Mouse (Mus musculus): Measurements from ENCODE around the gene Rsg1. TPM values are rescaled to one million over a fixed set of nuclear protein-coding genes. Genes with fewer than 3 reads are reported as not detected.

Gene Rsg1
- polyA plus RNA-seq, 1 experiment from 2014 or later, result 5.1 TPM

GRCm38 (mm10) chr4:141269080-141269479 is 55.3 kb downstream of the Rsg1 start:
- Histone ChIP-seq H3K4me1 (ENCODE audit: control insufficient read depth, insufficient read depth, low read length) (no peaks in the 10 kb centered on the region), H3K9ac (ENCODE audit: low read depth, low read length) (no peak overlapping the region), H3K27me3 (replicated peaks; ENCODE audit: control insufficient read depth, insufficient read depth, low read length) (no peaks in the 10 kb centered on the region), H3K4me2 (ENCODE audit: low read depth, low read length) (no peak overlapping the region), H3K4me3 (ENCODE audit: low read depth, low read length) (no peak overlapping the region), H3K9me3 (ENCODE audit: control insufficient read depth, low read length) (no peaks in the 10 kb centered on the region), H3K36me3 (ENCODE audit: control insufficient read depth, insufficient read depth, low read length) (no peaks in the 10 kb centered on the region), H3K27ac (replicated peaks; ENCODE audit: low read depth, low read length) (no peak overlapping the region)
- 87% methylated on average over 5 of the region's 6 CpGs for WGBS
- DNase-seq (ENCODE audit: low spot score), result no peak
- no peak for ATAC-seq (ENCODE audit: low read depth)

- Histone ChIP-seq H3K4me2 (ENCODE audit: low read depth, low read length) (no peak overlapping the region), H3K9me3 (ENCODE audit: control insufficient read depth, low read length) (no peaks in the 10 kb centered on the region), H3K36me3 (ENCODE audit: control insufficient read depth, insufficient read depth, low read length) (no peaks in the 10 kb centered on the region), H3K27me3 (replicated peaks; ENCODE audit: control insufficient read depth, insufficient read depth, low read length) (no peaks in the 10 kb centered on the region), H3K4me1 (ENCODE audit: control insufficient read depth, insufficient read depth, low read length) (no peaks in the 10 kb centered on the region), H3K4me3 (ENCODE audit: low read depth, low read length) (no peak overlapping the region), H3K27ac (replicated peaks; ENCODE audit: low read depth, low read length) (no peak overlapping the region), H3K9ac (ENCODE audit: low read depth, low read length) (no peak overlapping the region)
- DNase-seq (ENCODE audit: low spot score), result no peak
- no peak for ATAC-seq (ENCODE audit: low read depth)
- 63% methylated on average over 15 of the region's 15 CpGs for WGBS
Measured at GRCm38 (mm10) chr4:141270201-141270940, 56.6 kb downstream of the Rsg1 start.

GRCm38 (mm10) chr4:141271228-141271627 is 57.5 kb downstream of the Rsg1 start:
- H3K36me3 ChIP-seq (ENCODE audit: control insufficient read depth, insufficient read depth, low read length), result no peaks in the 10 kb centered on the region
- H3K9ac ChIP-seq (ENCODE audit: low read depth, low read length), result no peak overlapping the region
- no peaks in the 10 kb centered on the region for H3K9me3 ChIP-seq (ENCODE audit: control insufficient read depth, low read length)
- WGBS, result 79% methylated on average over 5 of the region's 7 CpGs
- H3K27ac ChIP-seq (replicated peaks; ENCODE audit: low read depth, low read length), result no peak overlapping the region
- H3K4me2 ChIP-seq (ENCODE audit: low read depth, low read length), result no peak overlapping the region
- no peak overlapping the region for H3K4me3 ChIP-seq (ENCODE audit: low read depth, low read length)
- ATAC-seq (ENCODE audit: low read depth), result no peak
- no peaks in the 10 kb centered on the region for H3K4me1 ChIP-seq (ENCODE audit: control insufficient read depth, insufficient read depth, low read length)
- H3K27me3 ChIP-seq (replicated peaks; ENCODE audit: control insufficient read depth, insufficient read depth, low read length), result no peaks in the 10 kb centered on the region
- no peak for DNase-seq (ENCODE audit: low spot score)

DNA sequence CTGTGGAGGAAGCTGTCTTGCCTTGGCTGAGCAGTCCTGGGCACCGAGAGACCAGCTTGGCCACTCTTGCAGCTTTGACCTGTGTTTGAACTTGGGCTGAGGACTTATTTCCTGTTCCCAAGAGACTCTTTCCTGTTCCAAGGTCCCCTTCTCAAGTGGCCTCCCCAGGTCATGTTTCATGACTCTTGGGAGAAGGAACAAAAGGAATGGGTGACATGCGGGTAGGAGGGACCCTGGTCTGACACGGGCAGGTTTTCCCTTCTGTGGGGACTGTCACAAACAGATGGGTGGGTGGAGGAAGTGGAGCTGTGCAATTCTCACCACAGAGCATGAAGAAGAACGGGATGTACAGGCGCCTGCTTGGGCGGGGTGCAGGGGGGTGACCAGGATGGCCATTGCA is 58.0 kb downstream of the Rsg1 start:
- Histone ChIP-seq H3K4me2 (ENCODE audit: low read depth, low read length) (no peak overlapping the region), H3K27me3 (replicated peaks; ENCODE audit: control insufficient read depth, insufficient read depth, low read length) (no peaks in the 10 kb centered on the region), H3K27ac (replicated peaks; ENCODE audit: low read depth, low read length) (no peak overlapping the region), H3K9ac (ENCODE audit: low read depth, low read length) (no peak overlapping the region), H3K4me1 (ENCODE audit: control insufficient read depth, insufficient read depth, low read length) (no peaks in the 10 kb centered on the region), H3K9me3 (ENCODE audit: control insufficient read depth, low read length) (no peaks in the 10 kb centered on the region), H3K4me3 (ENCODE audit: low read depth, low read length) (no peak overlapping the region), H3K36me3 (ENCODE audit: control insufficient read depth, insufficient read depth, low read length) (no peaks in the 10 kb centered on the region)
- ATAC-seq (ENCODE audit: low read depth) (no peak), DNase-seq (ENCODE audit: low spot score) (no peak)
- 73% methylated on average over 6 of the region's 6 CpGs for WGBS

DNA sequence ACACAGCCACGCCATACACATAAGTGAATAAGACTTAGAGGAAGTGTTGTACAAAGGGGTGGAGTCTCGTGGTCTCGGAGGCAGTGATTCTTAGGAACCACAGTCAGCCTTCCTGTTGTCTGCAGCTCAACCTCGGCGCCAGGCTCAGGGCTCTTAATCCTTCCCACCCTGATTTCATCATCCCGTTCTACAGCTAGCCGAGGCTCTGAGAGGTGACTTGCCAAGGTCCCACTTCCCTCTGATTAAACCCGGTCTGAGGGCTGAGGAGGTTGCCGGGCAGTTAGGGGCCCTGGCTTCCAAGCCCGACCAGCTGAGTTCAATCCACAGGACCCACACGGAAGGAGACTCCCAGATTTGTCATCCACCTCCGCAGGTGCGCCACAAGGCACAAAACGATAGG is 59.1 kb downstream of the Rsg1 start:
- no peaks in the 10 kb centered on the region for H3K36me3 ChIP-seq (ENCODE audit: control insufficient read depth, insufficient read depth, low read length)
- H3K4me2 ChIP-seq (ENCODE audit: low read depth, low read length), result peak overlapping the region; percentile 46
- ATAC-seq (ENCODE audit: low read depth), result no peak; the same call in 1 of the 2 replicates
- peak overlapping the region; percentile 57 for H3K9ac ChIP-seq (ENCODE audit: low read depth, low read length)
- 14% methylated on average over 14 of the region's 14 CpGs for WGBS
- DNase-seq (ENCODE audit: low spot score), result peak; percentile 59
- H3K4me1 ChIP-seq (ENCODE audit: control insufficient read depth, insufficient read depth, low read length), result no peaks in the 10 kb centered on the region
- no peaks in the 10 kb centered on the region for H3K9me3 ChIP-seq (ENCODE audit: control insufficient read depth, low read length)
- no peak overlapping the region for H3K27ac ChIP-seq (replicated peaks; ENCODE audit: low read depth, low read length)
- peak overlapping the region; percentile 9; the same call in 1 of the 2 replicates for H3K4me3 ChIP-seq (ENCODE audit: low read depth, low read length)
- H3K27me3 ChIP-seq (replicated peaks; ENCODE audit: control insufficient read depth, insufficient read depth, low read length), result no peaks in the 10 kb centered on the region

DNA sequence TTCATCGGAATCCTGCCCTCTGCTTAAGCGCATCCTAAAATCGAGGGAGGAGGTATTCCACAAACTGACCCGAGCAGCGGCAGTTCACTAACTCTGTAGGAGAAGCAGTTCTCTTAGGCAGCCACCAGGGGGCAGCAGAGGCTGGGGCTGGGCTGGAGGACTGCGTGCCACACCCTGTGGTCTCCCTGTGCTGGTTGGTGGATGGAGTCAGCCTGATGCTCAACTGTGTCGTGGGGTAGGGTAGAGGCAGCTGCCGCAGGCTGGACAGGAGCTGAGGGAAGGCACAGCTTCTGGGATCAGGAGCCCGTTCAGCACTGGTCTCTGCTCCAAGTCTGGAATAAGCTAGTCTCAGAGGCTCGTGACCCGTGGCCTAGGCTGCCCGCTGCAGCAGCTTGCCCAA is 59.5 kb downstream of the Rsg1 start:
- ATAC-seq (ENCODE audit: low read depth), result peak; percentile 91

DNA sequence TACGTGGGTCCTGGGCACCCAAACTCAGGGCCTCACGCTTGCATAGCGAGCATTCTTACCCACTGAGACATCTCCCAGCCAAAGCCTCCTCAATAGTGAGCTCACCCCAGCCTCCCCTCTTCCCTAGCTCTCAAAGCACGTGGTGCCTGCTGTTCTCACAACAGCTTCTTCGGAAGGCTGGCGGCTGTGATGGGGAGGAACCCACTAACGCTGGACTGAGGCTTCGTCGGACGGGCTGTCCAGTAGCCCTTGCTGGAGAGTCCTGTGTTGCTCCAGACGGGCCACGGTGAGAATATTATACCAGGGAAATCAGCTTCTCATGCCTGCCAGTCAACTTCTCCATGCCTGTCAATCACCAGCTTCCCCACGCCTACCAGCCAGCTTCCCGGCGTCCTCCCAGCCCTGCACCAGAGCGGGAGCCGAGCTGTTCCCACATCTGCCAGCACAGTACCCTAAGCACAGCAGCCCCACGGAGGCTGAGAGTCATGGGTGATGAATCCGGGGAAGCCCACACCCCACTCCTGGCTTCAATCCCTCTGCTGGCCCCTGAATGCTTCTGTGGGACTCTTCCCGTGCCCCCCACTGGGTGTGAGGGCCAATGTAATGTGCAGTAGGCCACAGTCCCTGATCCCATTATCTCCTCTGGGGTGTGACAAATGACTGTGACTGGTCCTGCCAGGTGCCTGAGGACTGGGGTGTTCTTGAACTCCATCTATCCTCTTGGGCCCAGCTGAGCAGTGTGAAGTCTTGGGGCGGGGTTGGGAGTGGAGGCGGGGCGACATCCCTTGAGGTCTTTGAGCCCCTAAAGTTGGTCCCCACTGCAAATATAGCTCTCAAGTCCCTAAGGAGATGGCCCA is 61.0 kb downstream of the Rsg1 start:
- Histone ChIP-seq H3K4me1 (ENCODE audit: control insufficient read depth, insufficient read depth, low read length) (no peaks in the 10 kb centered on the region), H3K4me2 (ENCODE audit: low read depth, low read length) (peak overlapping the region; percentile 8; the same call in 1 of the 2 replicates), H3K9ac (ENCODE audit: low read depth, low read length) (no peak overlapping the region)

More for the DNA sequence above, 59.5 kb downstream of the Rsg1 start:
- WGBS, result 19% methylated on average over 11 of the region's 12 CpGs
- Histone ChIP-seq H3K4me2 (ENCODE audit: low read depth, low read length) (peak overlapping the region; percentile 46), H3K27me3 (replicated peaks; ENCODE audit: control insufficient read depth, insufficient read depth, low read length) (no peaks in the 10 kb centered on the region), H3K9me3 (ENCODE audit: control insufficient read depth, low read length) (no peaks in the 10 kb centered on the region), H3K4me3 (ENCODE audit: low read depth, low read length) (peak overlapping the region; percentile 9; the same call in 1 of the 2 replicates), H3K4me1 (ENCODE audit: control insufficient read depth, insufficient read depth, low read length) (no peaks in the 10 kb centered on the region), H3K27ac (replicated peaks; ENCODE audit: low read depth, low read length) (no peak overlapping the region), H3K36me3 (ENCODE audit: control insufficient read depth, insufficient read depth, low read length) (no peaks in the 10 kb centered on the region), H3K9ac (ENCODE audit: low read depth, low read length) (peak overlapping the region; percentile 57)
- DNase-seq (ENCODE audit: low spot score), result peak; percentile 92

More for the DNA sequence above, 61.0 kb downstream of the Rsg1 start:
- no peaks in the 10 kb centered on the region for H3K27me3 ChIP-seq (replicated peaks; ENCODE audit: control insufficient read depth, insufficient read depth, low read length)
- 0 out of 2 replicates have a peak, but pooled peaks have one; percentile 15 for ATAC-seq (ENCODE audit: low read depth)
- H3K9me3 ChIP-seq (ENCODE audit: control insufficient read depth, low read length), result no peaks in the 10 kb centered on the region
- peak; percentile 43 for DNase-seq (ENCODE audit: low spot score)
- H3K4me3 ChIP-seq (ENCODE audit: low read depth, low read length), result no peak overlapping the region
- no peaks in the 10 kb centered on the region for H3K36me3 ChIP-seq (ENCODE audit: control insufficient read depth, insufficient read depth, low read length)
- H3K27ac ChIP-seq (replicated peaks; ENCODE audit: low read depth, low read length), result no peak overlapping the region
- 32% methylated on average over 23 of the region's 23 CpGs for WGBS
